23 mouse cellular contexts compared by ENCODE assay signal in the genomic region with DNA sequence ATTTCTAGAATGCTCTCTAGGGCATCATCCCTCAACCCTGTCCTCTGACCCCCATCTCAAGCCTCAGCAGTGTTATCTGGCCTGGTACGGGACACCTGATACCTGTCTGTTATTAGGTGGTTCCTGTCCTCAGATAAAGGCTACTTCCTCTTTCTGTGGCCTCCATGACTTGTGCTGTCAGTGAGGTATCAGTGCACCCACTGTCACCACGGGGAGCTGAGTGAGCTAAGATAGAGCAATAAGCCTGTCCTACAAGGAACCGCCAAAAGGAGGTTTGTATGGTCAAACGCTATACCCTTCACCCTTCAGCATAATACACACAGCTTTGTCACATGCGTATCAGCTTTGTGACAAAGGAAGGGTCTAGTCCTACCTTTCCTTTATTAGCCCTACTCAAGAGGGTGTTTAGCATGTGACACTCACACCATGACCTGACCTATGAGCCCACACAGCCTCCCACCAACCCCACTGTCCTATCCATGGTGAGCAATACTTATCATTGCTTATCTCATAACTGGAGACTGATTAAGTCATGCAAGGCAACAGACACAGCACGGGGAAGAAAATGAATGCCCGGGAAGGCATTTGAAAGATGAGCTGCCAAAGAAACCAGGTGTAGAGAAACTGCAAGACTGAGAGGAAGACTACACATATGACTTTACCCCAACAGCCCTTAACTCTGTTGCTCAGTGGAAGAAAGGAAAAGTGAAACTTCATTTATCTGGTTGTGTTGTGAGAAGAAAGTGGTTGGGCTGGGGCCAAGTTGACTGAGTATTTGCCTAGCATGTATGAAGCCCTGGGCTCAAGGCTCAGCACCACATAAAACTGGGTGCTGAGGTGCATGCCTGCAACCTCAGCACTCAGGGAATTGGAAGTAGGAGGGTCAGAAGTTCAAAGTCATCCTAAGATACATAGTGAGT. TPM values are rescaled to one million over a fixed set of nuclear protein-coding genes. Genes with fewer than 3 reads are reported as not detected.
DNase-seq lines count a peak whose midpoint lies in the region; ATAC-seq lines count a peak whose summit lies in the region.
"Had no signal": no experiment of that assay in that cellular context is flagged by ENCODE, and none has a peak within 500 bp of the region (broad histone marks: within the 10 kb centered on the region; RNA-seq: fewer than 3 reads in every experiment).

No protein-coding gene starts in this region.

- DNase-seq in liver, embryonic 11.5 days (ENCODE audit: low spot score): no peak
- no peak for DNase-seq in liver
- no peak for DNase-seq in left cerebral cortex, adult 18-20 months (ENCODE audit: low spot score in 2 of 2)
- no peak for DNase-seq in cerebellum, postnatal 4 days (ENCODE audit: low spot score in 2 of 2)
- no peak for DNase-seq in T-cell, adult 2 months (ENCODE audit: low spot score)
- no peak for DNase-seq in midbrain, embryonic 10.5 days (ENCODE audit: low spot score)
- DNase-seq: adrenal gland, adult 2 months; cerebellum, postnatal 10 days; gastrocnemius, adult 2 months; heart, adult 2 months; kidney, adult 11 months; thymus, postnatal 14 days had no signal

- H3K4me3 ChIP-seq in liver, embryonic 11.5 days (ENCODE audit: low read depth, low read length): no peak overlapping the region
- no peak overlapping the region for H3K4me3 ChIP-seq in liver, embryonic 16.5 days (ENCODE audit: low read depth, low read length)
- H3K4me3 ChIP-seq in midbrain, embryonic 10.5 days: no peak overlapping the region
- H3K4me3 ChIP-seq: erythroblast, embryonic 14.5 days; gastrocnemius, adult 2 months; heart, adult 2 months; layer of hippocampus, adult 2 months; limb, embryonic 13.5 days; megakaryocyte, embryonic 14.5 days; neural tube, embryonic 13.5 days had no signal

- peak; percentile 64 for ATAC-seq in liver, embryonic 11.5 days (replicated peaks; ENCODE audit: low FRiP score)
- ATAC-seq in inflammation-experienced regulatory T-cells, adult 6 months: peak; percentile 56
- 0 out of 2 replicates have a peak, but pooled peaks have one; percentile 20 for ATAC-seq in liver, embryonic 16.5 days (ENCODE audit: low read depth)
- ATAC-seq: forebrain, embryonic 16.5 days had no signal

- H3K4me1 ChIP-seq in liver, embryonic 11.5 days (replicated peaks; ENCODE audit: control insufficient read depth, insufficient read depth, low read length): no peaks in the 10 kb centered on the region
- peaks cover 2% of the 10 kb centered on the region; the same call in 1 of the 2 replicates for H3K4me1 ChIP-seq in liver, embryonic 16.5 days (ENCODE audit: control insufficient read depth, low read depth, low read length)
- H3K4me1 ChIP-seq in midbrain, embryonic 10.5 days: no peaks in the 10 kb centered on the region
- H3K4me1 ChIP-seq: limb, embryonic 13.5 days; neural tube, embryonic 13.5 days had no signal

- no peak overlapping the region for H3K4me2 ChIP-seq in liver, embryonic 11.5 days
- H3K4me2 ChIP-seq in liver, embryonic 16.5 days (ENCODE audit: low read depth, low read length): no peak overlapping the region
- H3K4me2 ChIP-seq: limb, embryonic 13.5 days; neural tube, embryonic 13.5 days had no signal

- WGBS in liver, embryonic 11.5 days: 63% methylated on average over 7 of the region's 7 CpGs
- WGBS in liver, embryonic 16.5 days (ENCODE audit: insufficient replicate concordance): 42% methylated on average over 7 of the region's 7 CpGs
- 94% methylated on average over 7 of the region's 7 CpGs for WGBS in midbrain, embryonic 10.5 days

- H3K9ac ChIP-seq in liver, embryonic 11.5 days (ENCODE audit: low read depth, low read length): no peak overlapping the region
- H3K9ac ChIP-seq in liver, embryonic 16.5 days (ENCODE audit: low read depth, low read length): no peak overlapping the region
- H3K9ac ChIP-seq: limb, embryonic 13.5 days; neural tube, embryonic 13.5 days had no signal

- no peaks in the 10 kb centered on the region for H3K9me3 ChIP-seq in liver, embryonic 11.5 days (ENCODE audit: control insufficient read depth, low read length)
- no peaks in the 10 kb centered on the region for H3K9me3 ChIP-seq in liver, embryonic 16.5 days (replicated peaks; ENCODE audit: control insufficient read depth, low read length)
- H3K9me3 ChIP-seq in midbrain, embryonic 10.5 days (replicated peaks): no peaks in the 10 kb centered on the region
- H3K9me3 ChIP-seq: limb, embryonic 13.5 days; megakaryocyte, embryonic 14.5 days; neural tube, embryonic 13.5 days had no signal

- H3K36me3 ChIP-seq in liver, embryonic 11.5 days (ENCODE audit: control insufficient read depth, insufficient read depth, low read length): peaks cover 15% of the 10 kb centered on the region
- H3K36me3 ChIP-seq in liver, embryonic 16.5 days (ENCODE audit: control insufficient read depth, insufficient read depth): peaks cover 22% of the 10 kb centered on the region
- H3K36me3 ChIP-seq in midbrain, embryonic 10.5 days: peaks cover 95% of the 10 kb centered on the region

- no peaks in the 10 kb centered on the region for H3K27me3 ChIP-seq in liver, embryonic 11.5 days (replicated peaks; ENCODE audit: control insufficient read depth, insufficient read depth, low read length)
- no peaks in the 10 kb centered on the region for H3K27me3 ChIP-seq in liver, embryonic 16.5 days (ENCODE audit: control insufficient read depth, insufficient read depth, low read depth, low read length)
- no peaks in the 10 kb centered on the region for H3K27me3 ChIP-seq in midbrain, embryonic 10.5 days (ENCODE audit: low read depth, poor library complexity, severe bottlenecking)
- H3K27me3 ChIP-seq: limb, embryonic 13.5 days; megakaryocyte, embryonic 14.5 days; neural tube, embryonic 13.5 days had no signal

- H3K27ac ChIP-seq in liver, embryonic 11.5 days (ENCODE audit: low read depth, low read length): no peak overlapping the region
- H3K27ac ChIP-seq in liver, embryonic 16.5 days (ENCODE audit: low read length): no peak overlapping the region
- no peak overlapping the region for H3K27ac ChIP-seq in midbrain, embryonic 10.5 days (replicated peaks)
- H3K27ac ChIP-seq: gastrocnemius, adult 2 months; heart, adult 2 months; kidney, postnatal 0 days; layer of hippocampus, adult 2 months; limb, embryonic 13.5 days; neural tube, embryonic 13.5 days; stomach, postnatal 0 days had no signal

RNA-seq across cellular contexts. Expression of a gene that starts 34.6 kb away (rescaled TPM):
- polyA plus RNA-seq in liver, embryonic 11.5 days (2014; fragmentation: Nextera tagmentation; extraction: Ambion mirVana): 3.2 and 3.5 TPM in 2 replicates
- polyA plus RNA-seq in inflammation-experienced regulatory T-cells, adult 6 months (2017; shearing (Covaris generic)): under 1 TPM in 2 of 3 experiments, not detected in 1; 0.10 to 0.50 TPM
- polyA plus RNA-seq in liver, embryonic 16.5 days (2015; fragmentation: Nextera tagmentation; extraction: Ambion mirVana): 3.2 and 3.3 TPM in 2 replicates
- total RNA-seq in left cerebral cortex, adult 18-20 months (2021): under 1 TPM; 0.58 to 0.77 TPM
- 1.1 and 1.5 TPM in 2 replicates for polyA plus RNA-seq in midbrain, embryonic 10.5 days (2016; fragmentation: Nextera tagmentation; extraction: Ambion mirVana)
- total RNA-seq: gastrocnemius, adult 2 months; monocyte, adult 5-6 weeks had no signal
- polyA plus RNA-seq: erythroblast, embryonic 14.5 days had no signal

RNA-seq across cellular contexts. Expression of a gene that starts 53.4 kb away (rescaled TPM):
- 8.2 and 8.3 TPM in 2 replicates for polyA plus RNA-seq in liver, embryonic 11.5 days (2014; fragmentation: Nextera tagmentation; extraction: Ambion mirVana)
- 10 to 100 TPM; 12.5 to 16.0 (median 14.0) TPM for polyA plus RNA-seq in inflammation-experienced regulatory T-cells, adult 6 months (2017; shearing (Covaris generic))
- 2.7 and 3.2 TPM in 2 replicates for polyA plus RNA-seq in liver, embryonic 16.5 days (2015; fragmentation: Nextera tagmentation; extraction: Ambion mirVana)
- 10 to 100 TPM; 17.9 to 19.3 TPM for total RNA-seq in left cerebral cortex, adult 18-20 months (2021)
- polyA plus RNA-seq in midbrain, embryonic 10.5 days (2016; fragmentation: Nextera tagmentation; extraction: Ambion mirVana): 13.4 and 14.8 TPM in 2 replicates
